Mouse (Mus musculus) testis, adult 2 months (tissue): ENCODE measurements around the gene Scyl2.

Experiments
- CTCF ChIP-seq: fragments of 200-500 bp; IDR thresholded peaks from 2 replicates; pipeline ENCODE4 v1.5.1; 2012; ENCODE audit warnings: low read depth, mild to moderate bottlenecking, inconsistent platforms, low read length, moderate library complexity; ENCODE audit not compliant: control insufficient read depth, insufficient read depth, insufficient replicate concordance
- POLR2A ChIP-seq: fragments of 200-500 bp; IDR thresholded peaks from 2 replicates; pipeline ENCODE4 v1.6.1; 2012; ENCODE audit warnings: low read depth, mild to moderate bottlenecking, inconsistent platforms, low read length, moderate library complexity; ENCODE audit not compliant: control insufficient read depth

- TF ChIP-seq CTCF (no peak), POLR2A (no peak)
Measured at GRCm38 (mm10) chr10:89714910-89715309, 28.8 kb upstream of the Scyl2 start.
